Mouse (Mus musculus) limb, embryonic 10.5 days (tissue): Measurements from ENCODE around the gene Olfr503. TPM values are rescaled to one million over a fixed set of nuclear protein-coding genes. Genes with fewer than 3 reads are reported as not detected.
"Not testable (repeated sequence)": the region's sequence is repeated elsewhere in the genome, so short reads cannot be mapped to it uniquely, and the experiment has no call there.

ENCODE experiments used
- DNase-seq: peaks from one replicate; pipeline ENCODE4 v3.0.0-alpha.2; 2017; ENCODE audit warnings: low spot score
- H3K27ac ChIP-seq: fragments of 300-500 bp; sonication (generic); 2 replicates; pipeline ENCODE4 v1.5.1; 2016; ENCODE audit warnings: mild to moderate bottlenecking
- H3K27me3 ChIP-seq: fragments of 300-500 bp; sonication (generic); 2 replicates; pipeline ENCODE4 v1.6.1; 2016; ENCODE audit warnings: low read depth, mild to moderate bottlenecking; ENCODE audit not compliant: poor library complexity, severe bottlenecking
- H3K36me3 ChIP-seq: fragments of 300-500 bp; sonication (generic); 2 replicates; pipeline ENCODE4 v1.6.1; 2016; ENCODE audit warnings: mild to moderate bottlenecking, moderate library complexity
- H3K4me1 ChIP-seq: fragments of 300-500 bp; sonication (generic); 2 replicates; pipeline ENCODE4 v1.6.1; 2016
- H3K4me3 ChIP-seq: fragments of 300-500 bp; sonication (generic); 2 replicates; pipeline ENCODE4 v1.5.1; 2016; ENCODE audit warnings: mild to moderate bottlenecking, moderate library complexity
- H3K9me3 ChIP-seq: fragments of 300-500 bp; sonication (generic); replicated peaks from 2 replicates; pipeline ENCODE4 v1.6.1; 2016; ENCODE audit warnings: mild to moderate bottlenecking
- WGBS: fragments of 180-500 bp; shearing (Covaris S2); methylation state at CpG from one replicate; pipeline ENCODE4 v1.1.7; 2016; 5-methylcytosine and 5-hydroxymethylcytosine counted together
- polyA plus RNA-seq: library from polyadenylated mRNA; unstranded; fragments of >200 nt; fragmentation: Nextera tagmentation; extraction: Ambion mirVana; gene quantifications from 2 replicates; pipeline ENCODE4 v1.2.1, GENCODE M21; 2016

Gene Olfr503
- not detected in 2 replicates for polyA plus RNA-seq

GRCm38 (mm10) chr7:108544227-108544626 is at the start of gene Olfr503:
TSS of gene Olfr503 (plus strand) at chr7:108544527.
- H3K36me3 ChIP-seq, H3K9me3 ChIP-seq, H3K27ac ChIP-seq, H3K4me1 ChIP-seq, DNase-seq, H3K27me3 ChIP-seq, H3K4me3 ChIP-seq: not testable (repeated sequence)
- 59% methylated on average over 1 of the region's 1 CpGs for WGBS

GRCm38 (mm10) chr7:108524965-108525364 is 19.4 kb upstream of the Olfr503 start, which contains the start of gene Olfr502:
TSS of gene Olfr502 (minus strand) at chr7:108525065.
- 86% methylated on average over 1 of the region's 1 CpGs for WGBS
- DNase-seq = no peak

GRCm38 (mm10) chr7:108542416-108542815 is 1.9 kb upstream of the Olfr503 start:
- no peak for DNase-seq
- no peaks in the 10 kb centered on the region for H3K36me3 ChIP-seq
- H3K4me1 ChIP-seq = no peaks in the 10 kb centered on the region
- no peaks in the 10 kb centered on the region for H3K27me3 ChIP-seq
- H3K27ac ChIP-seq = no peak overlapping the region
- 90% methylated on average over 13 of the region's 13 CpGs for WGBS
- H3K4me3 ChIP-seq = no peak overlapping the region
- no peaks in the 10 kb centered on the region for H3K9me3 ChIP-seq

More at GRCm38 (mm10) chr7:108524965-108525364, 19.4 kb upstream of the Olfr503 start, which contains the start of gene Olfr502:
- Histone ChIP-seq H3K4me1 (no peaks in the 10 kb centered on the region), H3K27ac (no peak within 1 kb of the TSS), H3K9me3 (no peaks in the 10 kb centered on the region), H3K36me3 (no peaks in the 10 kb centered on the region), H3K27me3 (no peaks in the 10 kb centered on the region), H3K4me3 (no peak within 1 kb of the TSS)

- no peak for DNase-seq
- 83% methylated on average over 1 of the region's 1 CpGs for WGBS
- Histone ChIP-seq H3K4me1 (no peaks in the 10 kb centered on the region), H3K27me3 (no peaks in the 10 kb centered on the region), H3K36me3 (no peaks in the 10 kb centered on the region), H3K4me3 (no peak within 1 kb of the TSS), H3K9me3 (no peaks in the 10 kb centered on the region), H3K27ac (no peak within 1 kb of the TSS)
Observed at GRCm38 (mm10) chr7:108565693-108566092, 21.4 kb downstream of the Olfr503 start, which contains the start of gene Olfr504. TSS of gene Olfr504 (minus strand) at chr7:108565793.

- Histone ChIP-seq H3K4me1 (no peaks in the 10 kb centered on the region), H3K27me3 (no peaks in the 10 kb centered on the region), H3K4me3 (no peak overlapping the region), H3K36me3 (no peaks in the 10 kb centered on the region), H3K9me3 (no peaks in the 10 kb centered on the region), H3K27ac (no peak overlapping the region)
- DNase-seq = no peak
- 95% methylated on average over 1 of the region's 1 CpGs for WGBS
Observed at GRCm38 (mm10) chr7:108589797-108590196, 45.5 kb downstream of the Olfr503 start.

Other genes starting within 250 kb of the Olfr503 start
- gene Olfr491, start 231.1 kb upstream of the Olfr503 start, polyA plus RNA-seq = not detected in 2 replicates
- not detected in 2 replicates for gene Olfr492, start 220.9 kb upstream of the Olfr503 start, polyA plus RNA-seq
- gene Olfr493, start 197.5 kb upstream of the Olfr503 start, polyA plus RNA-seq = not detected in 2 replicates
- not detected in 2 replicates for gene Olfr494, start 179.2 kb upstream of the Olfr503 start, polyA plus RNA-seq
- not detected in 2 replicates for gene Olfr495, start 151.4 kb upstream of the Olfr503 start, polyA plus RNA-seq
- not detected in 2 replicates for gene Olfr497, start 124.1 kb upstream of the Olfr503 start, polyA plus RNA-seq
- gene Olfr498, start 79.2 kb upstream of the Olfr503 start, polyA plus RNA-seq = not detected in 2 replicates
- not detected in 2 replicates for gene Olfr502, start 19.5 kb upstream of the Olfr503 start, polyA plus RNA-seq
- gene Olfr504, start 21.3 kb downstream of the Olfr503 start, polyA plus RNA-seq = not detected in 2 replicates
- not detected in 2 replicates for gene Olfr506, start 66.3 kb downstream of the Olfr503 start, polyA plus RNA-seq
- not detected in 2 replicates for gene Olfr507, start 77.3 kb downstream of the Olfr503 start, polyA plus RNA-seq
- gene Olfr508, start 85.5 kb downstream of the Olfr503 start, polyA plus RNA-seq = not detected in 2 replicates
- not detected in 2 replicates for gene Olfr509, start 107.4 kb downstream of the Olfr503 start, polyA plus RNA-seq
- not detected in 2 replicates for gene Olfr510, start 121.9 kb downstream of the Olfr503 start, polyA plus RNA-seq
- gene Olfr512, start 168.8 kb downstream of the Olfr503 start, polyA plus RNA-seq = not detected in 2 replicates
- gene Olfr513, start 206.4 kb downstream of the Olfr503 start, polyA plus RNA-seq = not detected in 2 replicates